Mouse (Mus musculus): ENCODE data around the gene Mrpl27.
"Not testable (repeated sequence)": the region's sequence is repeated elsewhere in the genome, so short reads cannot be mapped to it uniquely, and the experiment has no call there.

Mrpl27 gene

DNA sequence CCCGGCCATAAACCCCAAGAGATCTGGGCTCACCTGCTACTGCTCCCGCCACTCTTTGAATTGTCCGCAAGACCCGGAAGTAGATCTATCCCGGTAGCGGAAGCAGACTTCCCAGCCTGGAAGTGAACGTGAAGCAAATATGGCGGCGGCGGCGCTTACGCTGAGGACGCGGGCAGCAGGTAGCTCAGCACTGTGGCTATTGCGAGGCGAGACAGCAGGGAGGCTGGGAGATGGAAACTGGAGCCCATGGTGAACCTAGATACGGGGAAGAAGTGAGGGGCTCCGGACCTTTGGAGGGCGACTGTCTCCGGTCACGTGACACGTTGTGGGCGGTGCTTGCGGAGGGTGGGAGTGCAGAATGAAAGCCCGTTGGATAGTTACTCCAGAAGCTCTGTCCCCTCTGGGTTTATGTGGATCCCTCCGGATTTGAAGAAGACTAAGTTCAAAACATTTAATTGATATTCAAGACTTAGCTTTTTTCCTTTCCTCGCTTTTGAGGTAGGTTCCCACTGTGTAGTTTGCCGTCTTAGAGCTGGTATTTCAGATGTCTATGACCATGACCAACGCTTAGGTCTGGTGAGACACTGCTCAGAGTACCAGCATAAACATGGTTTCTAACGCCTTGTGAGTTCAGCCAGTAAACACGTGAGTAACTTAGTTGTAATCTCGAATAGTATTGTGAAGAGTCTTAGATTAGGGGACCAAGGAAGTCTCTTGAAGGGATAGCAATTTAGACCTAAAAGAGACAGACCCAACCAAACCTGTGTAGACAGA is at the start of gene Mrpl27, which contains the start of gene Eme1:
Mrpl27 (plus strand) TSS at position 105 of the 774 bp plus-strand sequence.
Eme1 (minus strand) TSS at position 302 of the 774 bp plus-strand sequence.
- peak; percentile 87 for DNase-seq

DNA sequence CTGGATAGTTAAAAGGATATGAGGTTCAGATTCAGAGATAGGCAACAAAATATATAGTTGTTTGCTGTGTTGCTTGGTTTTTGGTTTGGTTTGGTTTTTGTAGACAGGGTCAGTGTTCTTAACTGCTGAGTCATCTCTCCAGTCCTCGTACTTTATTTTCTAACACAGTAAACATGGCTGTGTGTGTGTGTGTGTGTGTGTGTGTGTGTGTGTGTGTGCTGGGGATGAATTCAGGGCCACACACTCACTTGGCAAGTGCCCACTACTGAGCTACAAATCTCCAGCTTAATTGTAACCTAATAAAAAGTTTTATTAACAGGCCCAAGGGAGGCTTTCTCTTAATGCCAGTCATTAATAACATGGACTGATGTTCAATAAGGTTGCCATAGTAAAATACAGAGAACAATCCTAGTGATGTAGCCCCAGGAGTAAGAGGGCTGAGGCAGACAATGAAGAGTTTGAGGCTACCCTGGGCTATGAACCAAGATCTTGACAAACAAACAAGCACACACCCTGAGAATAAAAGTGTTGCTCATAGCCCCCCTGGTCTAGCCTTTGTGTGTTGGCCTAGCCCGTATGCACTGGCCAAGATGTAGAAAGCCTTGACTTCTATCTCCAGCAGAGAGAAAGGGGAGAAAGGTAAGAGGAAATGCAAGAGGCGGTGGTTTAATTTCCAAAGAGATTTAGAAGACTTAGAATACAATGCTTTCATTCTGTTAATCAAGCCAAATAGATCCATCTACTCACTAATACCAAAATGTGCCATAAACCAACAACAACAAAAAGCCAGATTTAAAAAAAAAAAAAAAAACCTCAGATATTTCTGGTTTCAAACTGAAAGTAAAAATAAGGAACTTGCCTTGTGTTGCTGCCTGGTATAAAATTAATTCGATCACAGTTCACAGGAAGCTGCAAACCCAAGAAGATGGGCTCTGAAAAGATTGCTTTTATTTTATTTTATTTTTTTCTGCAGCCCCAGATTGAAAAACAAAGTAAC is 42.5 kb upstream of the Mrpl27 start:
- DNase-seq, result no peak

DNA sequence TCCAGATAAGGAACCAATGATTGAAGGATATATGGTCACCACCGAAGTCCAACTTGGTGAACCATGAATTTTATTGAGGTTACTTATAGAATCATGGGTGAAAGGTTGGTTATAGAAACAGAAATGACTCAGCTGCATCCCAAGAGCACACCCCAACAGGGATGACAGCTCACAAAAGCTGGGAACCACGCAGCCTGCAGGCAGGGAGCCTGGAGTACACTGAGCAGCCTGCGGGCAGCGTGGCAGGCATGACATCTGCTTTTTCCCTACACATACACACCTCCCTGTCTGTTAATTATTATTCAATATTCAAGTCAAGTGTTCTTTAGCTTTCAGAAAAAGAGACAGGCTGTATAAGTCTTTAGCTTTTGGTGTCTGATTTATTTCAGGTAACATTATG is 39.0 kb upstream of the Mrpl27 start:
- DNase-seq, result no peak

DNA sequence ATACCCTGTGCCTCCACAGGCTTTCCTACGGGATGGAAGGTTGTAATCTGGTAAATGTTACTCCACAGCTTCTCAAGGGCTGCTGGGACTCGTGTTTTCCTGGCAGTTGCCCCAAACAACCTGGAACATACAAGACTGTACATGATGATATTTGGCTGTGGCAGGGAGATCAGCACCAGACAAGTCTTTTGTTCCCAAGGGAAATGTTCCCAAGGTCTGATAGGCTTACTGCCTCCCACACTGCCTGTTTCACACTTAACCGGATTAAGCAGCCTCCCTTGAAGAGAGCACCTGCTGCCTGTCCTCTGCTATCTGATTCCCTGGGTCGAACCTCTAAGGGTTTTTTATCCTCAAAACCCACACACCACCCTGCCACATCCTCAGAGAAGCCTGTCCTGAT is 38.1 kb upstream of the Mrpl27 start:
- no peak for DNase-seq

DNA sequence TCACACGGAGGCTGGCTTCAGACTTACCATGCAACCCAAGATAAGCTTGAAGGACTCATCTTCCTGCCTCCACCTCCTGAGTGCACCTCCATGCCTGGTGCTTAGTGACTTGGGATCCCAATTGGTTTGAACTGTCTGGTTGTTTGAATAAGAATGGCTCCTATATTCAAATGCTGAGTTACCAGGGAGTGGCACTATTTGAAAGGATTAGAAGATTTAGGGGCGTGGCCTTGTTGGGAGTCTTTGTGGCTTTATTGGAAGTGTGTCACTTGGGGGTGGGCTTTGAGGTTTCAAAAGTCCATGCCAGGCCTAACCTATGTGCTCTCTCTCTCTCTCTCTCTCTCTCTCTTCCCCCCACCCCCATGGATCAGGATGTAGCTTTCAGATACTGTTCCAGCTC is 35.9 kb upstream of the Mrpl27 start:
- DNase-seq, result no peak

DNA sequence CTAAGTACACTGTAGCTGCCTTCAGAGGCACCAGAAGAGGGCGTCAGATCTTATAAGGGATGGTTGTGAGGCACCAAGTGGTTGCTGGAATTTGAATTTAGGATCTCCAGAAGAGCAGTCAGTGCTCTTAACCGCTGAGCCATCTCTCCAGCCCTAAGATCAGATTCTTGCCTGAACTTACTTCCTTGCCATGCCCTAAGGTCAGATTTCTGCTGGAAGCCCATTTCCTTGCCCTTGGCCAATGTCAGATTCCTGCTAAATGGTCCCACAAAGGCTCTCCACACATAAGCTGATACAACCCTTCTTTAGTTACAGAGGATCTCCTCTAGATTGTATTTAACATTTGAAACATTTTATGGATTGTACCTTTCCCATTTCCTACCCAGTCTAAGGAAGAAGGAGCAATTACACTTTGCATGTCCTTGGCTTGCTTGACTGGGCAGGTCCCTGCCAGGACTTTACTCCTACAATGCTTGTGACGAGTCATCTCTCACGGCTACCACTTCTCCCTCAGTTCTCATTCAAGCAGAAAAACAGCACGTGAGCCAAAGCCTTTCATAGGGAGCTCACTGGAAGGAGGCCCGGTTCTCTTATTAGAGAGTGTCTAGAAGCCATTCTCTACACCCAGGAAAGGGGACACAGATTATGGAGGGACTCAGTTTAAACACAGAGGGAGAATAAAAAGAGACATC is 32.7 kb upstream of the Mrpl27 start:
- no peak for DNase-seq

DNA sequence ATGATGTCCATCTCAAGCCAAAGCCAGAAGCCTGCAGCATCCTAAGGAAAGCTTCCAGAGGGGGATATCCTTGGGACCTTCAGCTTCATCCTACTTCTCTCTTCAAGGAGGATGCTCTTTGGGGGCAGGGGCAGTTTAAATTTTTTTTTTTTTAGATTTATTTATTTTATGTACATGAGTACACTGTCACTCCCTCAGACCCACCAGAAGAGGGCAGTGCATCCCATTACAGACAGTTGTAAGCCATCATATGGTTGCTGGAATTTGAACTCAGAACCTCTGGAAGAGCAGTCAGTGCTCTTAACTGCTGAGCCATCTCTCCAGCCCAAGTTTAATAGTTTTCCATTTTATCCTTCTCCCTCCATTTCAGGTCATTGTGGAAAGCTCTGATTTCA is 32.1 kb upstream of the Mrpl27 start:
- no peak for DNase-seq

DNA sequence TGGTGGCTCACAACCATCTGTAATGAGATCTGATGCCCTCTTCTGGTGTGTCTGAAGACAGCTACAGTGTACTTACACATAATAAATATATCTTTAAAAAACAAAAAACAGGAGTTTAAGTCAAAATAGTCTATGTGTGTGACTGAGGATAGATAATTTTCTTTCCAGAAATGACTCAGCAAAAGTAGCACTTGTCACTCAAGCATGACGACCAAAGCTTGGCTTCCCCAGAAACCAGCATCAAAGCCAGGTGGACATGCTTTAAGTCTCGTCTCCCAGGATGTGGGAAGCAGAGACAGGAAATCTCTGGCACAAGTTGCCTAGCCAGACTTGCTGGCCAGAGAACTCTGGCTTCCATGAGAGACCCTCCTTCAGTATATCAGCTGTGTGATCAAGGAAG is 31.4 kb upstream of the Mrpl27 start:
- DNase-seq, result no peak

DNA sequence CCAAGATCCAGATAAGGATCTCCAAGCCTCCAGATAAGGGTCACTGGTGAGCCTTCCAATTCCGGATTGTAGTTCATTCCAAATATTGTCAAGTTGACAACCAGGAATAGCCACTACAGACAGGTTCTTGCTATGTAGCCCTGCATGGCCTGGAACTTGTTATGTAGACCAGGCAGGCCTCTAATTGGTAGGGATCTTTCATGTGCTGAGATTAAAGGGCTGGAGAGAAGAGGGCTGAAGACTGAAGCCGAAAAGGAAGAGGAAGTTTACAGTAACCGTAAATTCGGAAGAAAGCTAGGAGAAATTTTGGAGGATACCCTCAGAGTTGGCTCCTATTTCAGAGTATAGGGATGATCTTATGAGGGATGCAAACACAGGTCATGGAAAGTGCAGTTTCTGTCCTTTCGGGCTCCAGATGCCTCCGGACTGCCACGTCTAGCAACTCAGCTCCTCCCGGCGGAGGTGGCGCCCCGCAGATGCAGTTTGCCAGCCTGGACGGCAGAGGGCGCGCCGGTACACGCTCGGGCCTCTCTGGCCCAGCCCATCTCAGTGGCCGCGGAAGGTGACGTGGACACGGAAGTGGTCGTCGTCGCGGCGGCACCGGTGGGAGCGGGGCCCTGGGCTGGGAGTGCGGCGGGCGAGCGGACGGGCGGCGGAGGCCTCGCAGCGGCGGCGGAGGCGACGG is 24.2 kb upstream of the Mrpl27 start, which contains the start of gene Lrrc59:
Lrrc59 (plus strand) TSS at position 569 of the 685 bp plus-strand sequence.
- DNase-seq, result peak; percentile 98

DNA sequence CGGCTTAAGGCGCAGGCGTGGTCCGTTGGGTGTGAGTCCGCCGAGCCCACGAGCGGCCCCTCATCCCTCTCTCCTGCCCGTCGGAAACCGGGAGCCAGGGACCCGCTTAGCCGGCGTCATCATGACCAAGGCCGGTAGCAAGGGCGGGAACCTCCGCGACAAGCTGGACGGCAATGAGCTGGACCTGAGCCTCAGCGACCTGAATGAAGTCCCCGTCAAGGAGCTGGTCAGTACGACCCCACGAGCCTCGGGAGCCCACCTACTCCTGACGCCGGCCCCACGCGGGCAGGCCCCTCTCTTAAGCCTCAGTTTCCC is 23.7 kb upstream of the Mrpl27 start:
- DNase-seq, result no peak

DNA sequence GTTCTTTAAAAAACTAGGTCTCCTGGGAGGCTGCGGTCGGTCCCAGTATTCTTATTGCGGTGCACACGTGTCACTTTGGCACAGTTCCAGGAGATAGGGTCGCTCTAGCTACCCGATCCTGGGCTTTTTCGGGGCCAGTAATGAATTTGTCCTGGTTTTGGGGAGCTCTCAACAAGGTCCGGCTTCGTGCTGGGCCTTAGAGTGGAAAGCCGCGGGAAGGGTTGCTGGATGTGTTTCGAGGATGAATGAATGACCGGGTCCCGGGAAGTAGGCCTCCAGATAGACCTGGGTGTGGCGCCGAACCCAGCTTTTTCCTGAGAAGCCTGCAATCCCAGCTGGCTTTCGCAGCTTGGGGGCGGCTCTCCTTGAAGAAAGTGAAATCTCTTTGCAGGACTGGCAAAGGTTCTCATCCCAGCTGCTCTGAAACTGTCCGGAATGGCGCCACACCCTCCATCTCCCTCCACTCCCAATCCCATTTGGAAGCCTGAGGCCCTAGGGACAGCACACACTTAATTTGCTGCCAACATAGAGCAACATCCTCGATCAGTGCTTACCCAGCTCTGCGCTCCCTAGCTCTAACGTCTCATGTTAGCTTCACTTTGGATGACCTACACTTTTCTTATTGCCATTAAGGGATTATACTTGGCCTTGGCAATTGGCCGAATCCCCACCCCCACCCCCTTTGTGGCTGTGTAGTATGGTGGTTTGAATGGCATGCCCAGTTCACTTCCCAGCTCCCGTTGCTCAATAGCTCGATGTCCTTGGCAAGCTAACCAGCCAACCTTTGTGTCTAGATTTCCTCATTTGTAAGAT is 23.2 kb upstream of the Mrpl27 start:
- peak; percentile 40 for DNase-seq

DNA sequence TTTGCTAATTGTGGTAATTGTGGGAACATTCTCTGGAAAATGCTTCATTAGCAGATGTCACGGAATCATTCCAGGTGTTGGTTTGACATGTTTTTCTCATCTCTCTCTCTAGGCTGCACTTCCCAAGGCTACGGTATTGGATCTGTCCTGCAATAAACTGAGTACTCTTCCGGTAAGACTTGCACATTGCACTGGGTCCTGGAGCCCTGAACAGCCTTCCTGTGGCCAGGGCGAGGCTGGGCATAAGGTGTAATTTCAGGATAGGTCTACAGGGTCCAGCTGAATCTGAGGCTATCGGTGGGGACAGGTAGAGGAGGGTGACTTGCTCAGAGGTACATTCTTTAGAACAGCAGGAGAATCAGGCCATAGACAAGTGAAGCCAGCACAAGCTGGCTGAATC is 21.6 kb upstream of the Mrpl27 start:
- no peak for DNase-seq

DNA sequence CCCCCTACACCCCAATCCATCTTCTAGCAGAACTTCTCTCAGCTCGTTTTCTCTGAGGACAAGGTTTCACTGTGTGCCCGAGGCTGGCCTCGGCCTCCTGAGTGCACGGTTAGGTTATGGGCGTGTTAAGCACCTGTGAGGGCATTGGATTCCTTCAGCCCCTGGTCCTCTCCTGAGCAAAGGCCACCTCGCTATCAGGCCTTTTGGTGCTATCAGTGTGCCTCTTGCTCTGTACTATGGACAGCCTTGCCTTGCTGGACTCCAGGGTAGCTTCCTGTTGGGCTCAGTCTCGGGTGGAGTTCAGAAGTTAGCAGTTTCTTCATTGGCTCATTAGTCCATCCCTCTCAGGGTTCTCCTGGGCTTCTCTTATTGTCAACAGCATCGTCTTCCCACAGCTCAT is 20.6 kb upstream of the Mrpl27 start:
- DNase-seq, result no peak

DNA sequence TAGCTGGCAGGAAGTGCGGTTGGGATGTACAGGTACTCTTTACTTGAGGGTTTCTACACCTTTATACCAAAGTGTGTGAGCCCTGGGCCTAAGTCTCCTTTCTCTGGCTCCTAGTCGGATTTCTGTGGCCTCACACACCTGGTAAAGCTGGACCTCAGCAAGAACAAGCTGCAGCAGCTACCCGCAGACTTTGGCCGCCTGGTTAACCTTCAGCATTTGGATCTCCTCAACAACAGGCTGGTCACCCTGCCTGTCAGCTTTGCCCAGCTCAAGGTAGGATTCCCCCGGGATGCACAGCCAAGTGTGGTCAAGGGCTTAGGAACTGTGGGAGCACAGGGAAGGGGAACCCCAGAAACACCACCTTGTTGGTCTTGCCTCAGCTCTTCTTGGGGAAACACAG is 19.1 kb upstream of the Mrpl27 start:
- no peak for DNase-seq

DNA sequence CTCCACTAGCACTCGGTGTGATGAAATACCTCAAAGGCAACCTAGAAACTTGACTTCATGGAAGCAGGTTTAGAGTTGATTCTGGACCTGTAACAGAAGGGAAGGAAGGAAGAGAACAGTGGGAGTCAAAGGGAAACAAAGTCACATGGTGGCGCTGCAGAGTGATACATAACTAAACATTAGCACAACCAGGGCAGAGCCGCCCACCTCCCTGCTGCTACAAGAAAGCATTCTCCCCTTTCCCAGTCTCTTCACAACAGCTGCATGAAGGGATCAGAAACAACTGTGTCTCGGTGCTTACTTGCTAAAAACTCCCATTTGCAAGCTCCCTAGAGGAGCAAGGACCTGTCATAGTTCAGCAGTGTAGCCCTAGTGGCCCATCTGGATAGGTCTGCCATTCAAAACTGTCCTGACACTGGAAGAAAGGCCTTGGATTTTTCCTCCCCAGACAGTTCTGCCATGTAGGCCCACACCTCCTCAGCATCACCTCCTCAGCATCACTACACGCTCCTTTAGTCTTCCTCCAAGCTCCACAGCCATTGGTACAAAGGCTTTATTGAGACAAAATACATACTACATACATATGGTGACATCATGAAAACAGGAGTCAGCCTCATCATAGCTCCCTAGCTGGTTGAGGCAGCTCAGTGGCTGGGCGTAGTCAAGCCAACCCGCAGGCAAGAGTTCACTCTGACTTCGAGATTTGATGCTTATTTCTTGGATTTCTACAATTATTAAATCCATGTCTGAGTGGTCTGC is 8.9 kb upstream of the Mrpl27 start:
- DNase-seq, result no peak

DNA sequence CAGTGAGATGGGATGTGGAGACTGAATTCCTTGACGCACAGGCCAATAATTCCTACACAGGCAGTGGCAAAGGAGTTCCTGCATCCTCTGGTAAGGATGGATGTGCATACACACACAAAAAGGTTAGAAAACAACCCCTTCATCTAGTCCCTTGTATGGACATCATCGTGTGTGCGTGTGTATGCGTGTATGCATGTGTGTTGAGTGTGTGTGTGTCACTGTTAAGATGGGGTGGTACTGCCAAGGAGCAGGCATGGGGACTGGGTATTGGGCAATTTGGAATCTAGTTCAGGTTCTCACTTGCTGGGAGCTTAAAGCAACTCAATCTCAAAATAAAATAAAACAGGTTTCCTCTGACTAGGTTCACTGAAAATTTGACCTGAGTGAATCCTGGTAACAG is 7.1 kb upstream of the Mrpl27 start:
- no peak for DNase-seq

DNA sequence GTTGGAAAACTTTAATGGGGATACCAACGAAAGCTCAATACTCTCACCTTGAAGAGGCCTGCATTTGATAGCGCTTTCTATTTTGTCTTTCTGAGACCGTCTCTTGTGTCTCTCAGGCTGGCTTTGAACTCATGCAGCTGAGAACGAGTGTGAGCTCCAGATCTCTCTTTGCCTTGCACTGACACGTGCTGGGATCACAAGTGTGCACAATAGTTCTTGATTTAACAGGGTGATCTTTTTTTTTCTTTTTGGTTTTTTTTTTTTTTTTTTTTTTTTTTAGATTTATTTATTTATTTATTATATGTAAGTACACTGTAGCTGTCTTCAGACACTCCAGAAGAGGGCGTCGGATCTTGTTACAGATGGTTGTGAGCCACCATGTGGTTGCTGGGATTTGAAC is 2.3 kb upstream of the Mrpl27 start:
- not testable (repeated sequence) for DNase-seq

DNA sequence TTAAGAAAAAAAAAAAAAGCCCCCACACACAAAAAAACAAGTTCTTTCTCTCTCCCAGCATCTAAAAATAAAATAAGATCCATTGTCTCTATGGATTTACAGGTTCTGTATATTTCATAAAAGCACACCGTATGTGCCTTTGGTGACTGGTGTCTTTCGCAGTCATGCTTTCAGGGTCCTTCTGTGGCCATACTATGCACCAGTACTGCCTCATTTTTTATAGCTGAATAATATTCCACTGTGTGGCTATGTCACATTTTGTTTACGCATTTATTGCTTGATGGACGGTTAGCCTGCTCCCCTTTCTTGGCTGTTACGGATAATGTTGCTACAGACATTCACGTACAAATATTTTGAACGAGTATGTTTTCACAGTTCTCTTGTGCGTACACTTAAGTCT is 594 bp upstream of the Mrpl27 start:
- no peak for DNase-seq

DNA sequence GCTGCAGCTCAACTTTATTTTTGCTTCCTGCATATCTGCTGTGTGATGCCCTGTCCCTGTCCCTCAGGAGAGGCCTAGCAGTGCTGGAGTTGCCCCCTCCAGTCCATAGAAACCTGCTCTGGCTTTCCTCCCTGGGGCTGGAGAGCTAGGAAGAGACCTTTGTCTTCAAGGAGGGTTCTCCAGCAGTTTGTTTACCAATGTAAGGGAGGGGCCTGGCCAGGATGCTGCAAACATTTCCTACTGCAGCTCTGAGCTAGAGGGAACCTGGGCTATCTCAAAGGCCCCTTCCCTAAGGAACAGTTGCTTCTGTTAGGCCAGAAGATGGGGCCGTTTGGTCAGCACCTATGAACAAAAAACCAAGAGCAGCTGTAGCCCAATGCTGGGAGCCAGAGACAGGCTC is 7.8 kb downstream of the Mrpl27 start:
- peak; percentile 21 for DNase-seq

DNA sequence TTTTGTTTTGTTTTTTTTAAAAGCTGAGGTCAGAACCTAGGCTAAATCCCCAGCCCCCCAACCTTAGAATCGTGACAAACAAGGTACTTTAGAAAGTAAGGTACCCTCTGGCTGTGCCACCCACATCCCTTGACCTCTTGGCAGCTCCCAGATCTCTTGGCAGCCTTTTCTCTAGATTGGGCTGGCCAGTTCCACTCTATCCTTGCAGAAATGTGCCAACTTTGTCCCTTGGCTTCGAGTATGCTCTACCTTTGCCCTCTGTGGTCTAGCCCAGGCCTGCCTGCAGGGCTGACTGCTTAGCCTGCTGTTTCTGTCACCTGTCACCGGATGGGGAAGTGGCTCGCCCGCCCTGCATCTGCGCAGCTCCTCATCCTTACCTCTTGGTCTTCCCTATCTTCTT is 11.7 kb downstream of the Mrpl27 start:
- no peak for DNase-seq

DNA sequence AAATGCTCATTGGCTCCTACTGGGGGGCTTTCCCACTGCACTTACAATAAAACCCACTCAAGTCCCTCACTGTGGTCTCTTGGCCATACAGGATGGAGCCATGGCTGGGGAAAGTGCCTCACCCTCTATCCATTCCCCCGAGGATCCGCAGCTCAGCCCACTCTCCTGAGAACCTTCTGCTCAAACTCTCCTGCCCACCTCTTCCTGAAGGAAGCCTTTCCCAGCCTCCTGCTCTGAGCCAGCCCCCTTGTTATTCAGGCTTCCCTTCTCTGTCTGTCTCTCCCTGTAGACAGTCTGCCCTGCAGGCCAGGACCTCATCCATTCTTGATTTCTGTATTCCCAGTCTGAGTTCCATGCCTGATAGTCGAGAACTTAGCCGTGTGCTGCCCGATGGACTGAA is 21.4 kb downstream of the Mrpl27 start:
- no peak for DNase-seq

All from lung, postnatal 14 days (tissue).